In the genomic region with DNA sequence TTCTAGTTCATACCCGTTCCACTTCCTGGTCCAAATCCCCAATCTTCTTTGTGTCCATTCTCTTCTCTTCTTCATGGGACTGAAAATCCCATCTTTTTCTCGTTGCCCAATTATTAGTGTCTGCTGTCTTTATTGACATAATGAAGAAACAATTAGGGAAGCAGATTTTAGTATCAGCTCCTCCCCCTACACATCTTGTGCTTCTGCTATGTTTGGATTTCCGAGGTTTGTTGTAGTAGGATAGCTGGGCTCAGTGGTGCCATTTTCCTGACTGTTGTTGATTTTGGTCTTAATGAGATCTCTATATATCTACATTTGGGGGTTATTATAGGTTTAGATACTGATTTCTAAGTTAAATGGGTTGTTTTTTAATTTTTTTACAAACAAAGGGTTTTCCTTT, we compare ENCODE assay signal across 10 mouse cellular contexts.
"Had no signal": no experiment of that assay in that cellular context is flagged by ENCODE, and none has a peak within 500 bp of the region (broad histone marks: within the 10 kb centered on the region; RNA-seq: fewer than 3 reads in every experiment).

No protein-coding gene starts in this region.

- H3K4me3 ChIP-seq: kidney, embryonic 15.5 days; limb, embryonic 13.5 days; midbrain, embryonic 12.5 days had no signal

- H3K9me3 ChIP-seq: kidney, embryonic 15.5 days; limb, embryonic 13.5 days; midbrain, embryonic 12.5 days had no signal

- H3K9ac ChIP-seq: kidney, embryonic 15.5 days; limb, embryonic 13.5 days; liver, embryonic 14.5 days; midbrain, embryonic 12.5 days had no signal

- H3K27me3 ChIP-seq: kidney, embryonic 15.5 days; limb, embryonic 13.5 days; midbrain, embryonic 12.5 days had no signal

- DNase-seq: kidney, postnatal 14 days; lung, adult 18-20 months; retina, postnatal 1 day; spleen, adult 18-20 months; thymus, adult 18-20 months; thymus, postnatal 14 days had no signal

- H3K36me3 ChIP-seq: kidney, embryonic 15.5 days; limb, embryonic 13.5 days; midbrain, embryonic 12.5 days had no signal

- H3K4me2 ChIP-seq: kidney, embryonic 15.5 days; limb, embryonic 13.5 days; midbrain, embryonic 12.5 days had no signal

- H3K4me1 ChIP-seq: kidney, embryonic 15.5 days; limb, embryonic 13.5 days; midbrain, embryonic 12.5 days had no signal

- H3K27ac ChIP-seq: kidney, embryonic 15.5 days; limb, embryonic 13.5 days; liver, embryonic 14.5 days; midbrain, embryonic 12.5 days had no signal
